Comparison of ENCODE assay signal across 8 mouse cellular contexts in genomic region chr12:112644180-112644854, GRCm38 (mm10). TPM values are rescaled to one million over a fixed set of nuclear protein-coding genes. Genes with fewer than 3 reads are reported as not detected.
A peak's percentile ranks its signal among the peaks of the same experiment; 100 is the strongest.
DNase-seq lines count a peak whose midpoint lies in the region; ATAC-seq and TF ChIP-seq lines count a peak whose summit lies in the region.

Gene Siva1 (plus strand): TSS chr12:112644679.

- peak within 1 kb of the TSS; percentile 92 for H3K27ac ChIP-seq in embryonic facial prominence, embryonic 14.5 days (replicated peaks; ENCODE audit: low read depth, low read length)
- H3K27ac ChIP-seq in heart, adult 2 months = peak within 1 kb of the TSS; percentile 79
- H3K27ac ChIP-seq in limb, embryonic 13.5 days = peak within 1 kb of the TSS; percentile 88
- H3K27ac ChIP-seq in midbrain, embryonic 16.5 days (ENCODE audit: low read length) = peak within 1 kb of the TSS; percentile 82

- peaks cover 24% of the 10 kb centered on the region for H3K36me3 ChIP-seq in embryonic facial prominence, embryonic 14.5 days (ENCODE audit: control insufficient read depth, insufficient read depth, low read length)
- H3K36me3 ChIP-seq in heart, adult 2 months (ENCODE audit: control insufficient read depth, insufficient read depth, low read length) = no peaks in the 10 kb centered on the region
- H3K36me3 ChIP-seq in limb, embryonic 13.5 days = peaks cover 26% of the 10 kb centered on the region
- H3K36me3 ChIP-seq in midbrain, embryonic 16.5 days (ENCODE audit: control insufficient read depth, insufficient read depth, low read length) = peaks cover 6% of the 10 kb centered on the region; the same call in 1 of the 2 replicates

- peak within 1 kb of the TSS; percentile 77 for H3K4me3 ChIP-seq in embryonic facial prominence, embryonic 14.5 days (ENCODE audit: low read depth, low read length)
- peak within 1 kb of the TSS; percentile 71 for H3K4me3 ChIP-seq in heart, adult 2 months
- H3K4me3 ChIP-seq in limb, embryonic 13.5 days = peak within 1 kb of the TSS; percentile 68
- peak within 1 kb of the TSS; percentile 72 for H3K4me3 ChIP-seq in midbrain, embryonic 16.5 days (ENCODE audit: low read depth, low read length)

- TF ChIP-seq EP300 in heart, adult 2 months (IDR thresholded peaks at IDR 0.05; ENCODE audit: insufficient read depth, low read depth, low read length) = 0 out of 2 replicates have a peak, but pooled peaks have one; percentile 5

- peak; percentile 97 for DNase-seq in 3T3-L1 (ENCODE audit: low read depth, low spot score)
- peak; percentile 96 to 99 for DNase-seq in adrenal gland, postnatal 4 days (ENCODE audit: low spot score in 2 of 2)
- DNase-seq in embryonic facial prominence, embryonic 14.5 days (ENCODE audit: low spot score) = peak; percentile 99
- DNase-seq in heart, adult 2 months = peak; percentile 98 to 99
- DNase-seq in kidney, adult 8-10 months = peak; percentile 98 to 99
- DNase-seq in spleen, postnatal 10 days (ENCODE audit: low spot score in 2 of 2) = peak; percentile 93 to 99

- intact Hi-C loops in heart, adult 2 months (cut with DNase I) = no loop called here

- peak within 1 kb of the TSS; percentile 84 for H3K4me2 ChIP-seq in embryonic facial prominence, embryonic 14.5 days (ENCODE audit: low read depth, low read length)
- peak within 1 kb of the TSS; percentile 77 for H3K4me2 ChIP-seq in limb, embryonic 13.5 days (replicated peaks)
- H3K4me2 ChIP-seq in midbrain, embryonic 16.5 days (ENCODE audit: low read length) = peak within 1 kb of the TSS; percentile 82

- peak; percentile 97 for ATAC-seq in embryonic facial prominence, embryonic 14.5 days (ENCODE audit: low read depth)
- ATAC-seq in limb, embryonic 13.5 days (ENCODE audit: low FRiP score, low read depth) = peak; percentile 98
- peak; percentile 97 for ATAC-seq in midbrain, embryonic 16.5 days

- H3K4me1 ChIP-seq in embryonic facial prominence, embryonic 14.5 days (ENCODE audit: control insufficient read depth, insufficient read depth, low read length) = peaks cover 9% of the 10 kb centered on the region
- H3K4me1 ChIP-seq in heart, adult 2 months (ENCODE audit: control insufficient read depth, insufficient read depth, low read length) = peaks cover 2% of the 10 kb centered on the region
- H3K4me1 ChIP-seq in limb, embryonic 13.5 days = peaks cover 16% of the 10 kb centered on the region
- H3K4me1 ChIP-seq in midbrain, embryonic 16.5 days (ENCODE audit: control insufficient read depth, insufficient read depth, low read length) = peaks cover 14% of the 10 kb centered on the region

- 2% methylated on average over 34 of the region's 46 CpGs for WGBS in embryonic facial prominence, embryonic 14.5 days
- 2% methylated on average over 46 of the region's 46 CpGs for WGBS in heart, adult 2 months
- 1% methylated on average over 45 of the region's 46 CpGs for WGBS in limb, embryonic 13.5 days
- under 1% methylated on average over 33 of the region's 46 CpGs for WGBS in midbrain, embryonic 16.5 days

- TF ChIP-seq POLR2A in heart, adult 2 months (IDR thresholded peaks at IDR 0.05; ENCODE audit: insufficient read depth, low read depth, low read length) = 0 out of 2 replicates have a peak, but pooled peaks have one; percentile 7

- TF ChIP-seq CTCF in heart, adult 2 months (IDR thresholded peaks at IDR 0.05) = no peak

- no peaks in the 10 kb centered on the region for H3K79me2 ChIP-seq in heart, adult 2 months (replicated peaks; ENCODE audit: control insufficient read depth, insufficient read depth, low read length)

- H3K9me3 ChIP-seq in embryonic facial prominence, embryonic 14.5 days (ENCODE audit: control insufficient read depth, low read length) = no peaks in the 10 kb centered on the region
- H3K9me3 ChIP-seq in limb, embryonic 13.5 days = no peaks in the 10 kb centered on the region
- no peaks in the 10 kb centered on the region for H3K9me3 ChIP-seq in midbrain, embryonic 16.5 days (replicated peaks; ENCODE audit: control insufficient read depth, low read length, poor library complexity, severe bottlenecking)

- no peaks in the 10 kb centered on the region for H3K27me3 ChIP-seq in embryonic facial prominence, embryonic 14.5 days (replicated peaks; ENCODE audit: control insufficient read depth, insufficient read depth, low read length)
- no peaks in the 10 kb centered on the region for H3K27me3 ChIP-seq in heart, adult 2 months (ENCODE audit: control insufficient read depth, insufficient read depth, low read length)
- H3K27me3 ChIP-seq in limb, embryonic 13.5 days = no peaks in the 10 kb centered on the region
- H3K27me3 ChIP-seq in midbrain, embryonic 16.5 days (ENCODE audit: control insufficient read depth, insufficient read depth, low read depth, low read length) = no peaks in the 10 kb centered on the region

- H3K9ac ChIP-seq in embryonic facial prominence, embryonic 14.5 days (ENCODE audit: low read depth, low read length) = peak within 1 kb of the TSS; percentile 86
- peak within 1 kb of the TSS; percentile 75 for H3K9ac ChIP-seq in heart, adult 2 months (ENCODE audit: low read depth, low read length)
- peak within 1 kb of the TSS; percentile 93 for H3K9ac ChIP-seq in limb, embryonic 13.5 days
- H3K9ac ChIP-seq in midbrain, embryonic 16.5 days (ENCODE audit: low read depth, low read length) = peak within 1 kb of the TSS; percentile 74

RNA-seq across cellular contexts. Expression of gene Siva1, which starts in this region (rescaled TPM):
- total RNA-seq in adrenal gland, postnatal 4 days (2021) = 10 to 100 TPM; 69.9 to 72.6 TPM
- 211 and 239 TPM in 2 replicates for polyA plus RNA-seq in embryonic facial prominence, embryonic 14.5 days (2014; fragmentation: Nextera tagmentation; extraction: Ambion mirVana)
- 10 to 100 TPM; 32.0 to 38.7 TPM for total RNA-seq in heart, adult 2 months (2021)
- 38.4 and 39.4 TPM in 2 replicates for polyA plus RNA-seq in heart, adult 2 months (2012; rRNA removed)
- 246 and 251 TPM in 2 replicates for polyA plus RNA-seq in limb, embryonic 13.5 days (2015; fragmentation: Nextera tagmentation; extraction: Ambion mirVana)
- 41.7 and 44.1 TPM in 2 replicates for polyA plus RNA-seq in midbrain, embryonic 16.5 days (2015; fragmentation: Nextera tagmentation; extraction: Ambion mirVana)

Comparison
In these comparisons a context has a peak if more than half of its experiments do, and no peak if none do; other contexts are left out.
1. Peak in every context shown above with its lines: DNase-seq, ATAC-seq, H3K4me3 ChIP-seq and H3K27ac ChIP-seq.